Mouse (Mus musculus) neural tube, embryonic 13.5 days (tissue): ENCODE measurements around the gene Suds3. TPM values are rescaled to one million over a fixed set of nuclear protein-coding genes. Genes with fewer than 3 reads are reported as not detected.

Experiments used
- ATAC-seq: fragments of 200-750 bp; cut with Nextera tagmentation; 2 replicates; pipeline ENCODE4 v1.8.0; 2017; ENCODE audit warnings: low read depth, mild to moderate bottlenecking, moderate TSS enrichment, moderate library complexity
- H3K27ac ChIP-seq: fragments of 300-500 bp; sonication (generic); replicated peaks from 2 replicates; pipeline ENCODE4 v1.5.1; 2015; ENCODE audit warnings: moderate library complexity, mild to moderate bottlenecking, inconsistent platforms
- H3K27me3 ChIP-seq: fragments of 300-500 bp; sonication (generic); 2 replicates; pipeline ENCODE4 v1.6.1; 2015; ENCODE audit warnings: mild to moderate bottlenecking, inconsistent platforms
- H3K36me3 ChIP-seq: fragments of 300-500 bp; sonication (generic); 2 replicates; pipeline ENCODE4 v1.6.1; 2015; ENCODE audit warnings: mild to moderate bottlenecking, inconsistent platforms
- H3K4me1 ChIP-seq: fragments of 300-500 bp; sonication (generic); replicated peaks from 2 replicates; pipeline ENCODE4 v1.6.1; 2015; ENCODE audit warnings: inconsistent platforms
- H3K4me2 ChIP-seq: fragments of 300-500 bp; sonication (generic); 2 replicates; pipeline ENCODE4 v1.6.1; 2015; ENCODE audit warnings: inconsistent platforms, mild to moderate bottlenecking, moderate library complexity
- H3K4me3 ChIP-seq: fragments of 300-500 bp; sonication (generic); 2 replicates; pipeline ENCODE4 v1.5.1; 2015; ENCODE audit warnings: mild to moderate bottlenecking, inconsistent platforms
- H3K9ac ChIP-seq: fragments of 300-500 bp; sonication (generic); 2 replicates; pipeline ENCODE4 v1.6.1; 2015; ENCODE audit warnings: moderate library complexity, mild to moderate bottlenecking, inconsistent platforms
- H3K9me3 ChIP-seq: fragments of 300-500 bp; sonication (generic); 2 replicates; pipeline ENCODE4 v1.6.1; 2016; ENCODE audit warnings: inconsistent platforms
- WGBS: fragments of 180-500 bp; shearing (Covaris S2); methylation state at CpG from one replicate; pipeline ENCODE4 v1.1.7; 2015; 5-methylcytosine and 5-hydroxymethylcytosine counted together
- polyA plus RNA-seq: library from polyadenylated mRNA; unstranded; fragments of >200 nt; fragmentation: Nextera tagmentation; extraction: Ambion mirVana; gene quantifications from 2 replicates; pipeline ENCODE4 v1.2.1, GENCODE M21; 2015

Gene Suds3
- polyA plus RNA-seq: 91.4 and 99.7 TPM in 2 replicates

DNA sequence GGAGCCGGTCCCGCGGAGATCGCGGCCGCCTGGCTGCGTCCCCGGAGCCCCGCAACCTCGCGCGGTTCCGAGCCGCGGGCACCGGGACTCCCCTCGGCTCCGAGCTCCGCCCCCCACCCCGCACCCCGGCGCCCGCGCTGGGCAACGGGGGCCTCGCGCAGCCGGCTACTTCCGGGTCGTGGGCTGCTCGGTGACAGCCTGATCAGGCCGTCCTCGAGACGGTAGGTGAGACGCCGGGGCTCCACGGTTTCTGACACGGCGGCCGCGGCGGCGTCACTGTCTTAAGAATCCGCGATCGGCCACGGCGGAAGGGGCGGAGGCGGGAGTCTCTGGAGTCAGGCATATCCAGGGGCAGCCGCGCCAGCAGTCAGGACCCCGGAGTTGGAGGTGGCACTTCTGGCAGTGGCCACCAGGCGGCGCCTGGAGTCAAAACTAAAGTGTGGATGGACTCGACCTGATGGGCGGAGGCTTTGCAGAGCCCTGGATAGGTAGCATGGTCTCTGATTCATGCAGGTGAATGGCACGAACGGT, at the start of gene Suds3:
Gene Suds3, minus strand, starts transcription at position 278 of the 531 bp plus-strand sequence.
- Histone ChIP-seq H3K9me3 (no peaks in the 10 kb centered on the region), H3K27ac (peak within 1 kb of the TSS; percentile 87), H3K9ac (peak within 1 kb of the TSS; percentile 92), H3K27me3 (peaks cover 3% of the 10 kb centered on the region), H3K4me1 (peaks cover 35% of the 10 kb centered on the region), H3K36me3 (peaks cover 26% of the 10 kb centered on the region), H3K4me2 (peak within 1 kb of the TSS; percentile 98), H3K4me3 (peak within 1 kb of the TSS; percentile 95)
- peak; percentile 81 for ATAC-seq
- WGBS: under 1% methylated on average over 59 of the region's 59 CpGs

DNA sequence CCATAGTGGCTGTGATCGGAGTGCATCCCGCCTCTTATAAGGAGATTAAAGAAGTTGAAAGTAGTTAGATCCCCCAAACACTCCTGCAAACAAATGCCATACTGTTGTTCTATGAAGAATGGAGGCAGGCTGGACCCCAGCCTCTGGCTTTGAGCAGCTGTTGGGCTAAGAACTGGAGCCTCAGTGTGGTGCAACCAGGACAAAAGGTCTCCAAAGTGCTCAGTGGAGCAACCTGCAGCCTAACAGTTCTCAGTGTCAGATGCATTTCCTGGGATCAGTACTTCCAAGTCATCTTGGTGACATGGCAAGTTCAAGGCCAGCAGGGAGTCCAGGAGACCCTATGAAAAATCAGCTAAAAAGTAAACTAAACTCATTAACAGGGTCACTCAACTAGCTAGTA, 49.0 kb upstream of the Suds3 start:
- Histone ChIP-seq H3K9me3 (no peaks in the 10 kb centered on the region), H3K27me3 (no peaks in the 10 kb centered on the region), H3K4me3 (no peak overlapping the region), H3K9ac (no peak overlapping the region), H3K36me3 (no peaks in the 10 kb centered on the region), H3K4me2 (no peak overlapping the region), H3K4me1 (no peaks in the 10 kb centered on the region), H3K27ac (no peak overlapping the region)
- 96% methylated on average over 2 of the region's 2 CpGs for WGBS
- no peak for ATAC-seq

DNA sequence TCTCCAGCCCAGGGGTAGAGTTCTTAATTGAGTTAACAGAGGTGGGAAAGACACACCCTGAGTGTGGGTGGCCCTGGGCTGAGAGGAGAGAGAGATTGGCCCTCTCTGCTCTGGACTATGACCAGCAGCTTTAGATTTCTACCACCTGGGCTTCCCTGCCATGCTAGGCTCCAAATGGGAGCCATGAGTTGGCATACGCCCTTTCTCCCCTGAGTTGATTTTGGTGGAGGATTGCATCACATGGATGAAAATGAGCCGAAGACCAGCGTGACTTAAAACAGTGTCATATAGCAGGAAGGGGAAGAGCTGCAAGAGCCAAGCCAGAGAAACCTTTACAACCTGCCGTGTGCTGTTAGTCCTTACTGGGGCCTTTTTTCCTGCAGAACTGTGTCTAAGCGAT, 48.6 kb upstream of the Suds3 start:
- Histone ChIP-seq H3K9me3 (no peaks in the 10 kb centered on the region), H3K4me2 (no peak overlapping the region), H3K4me1 (no peaks in the 10 kb centered on the region), H3K4me3 (no peak overlapping the region), H3K27ac (no peak overlapping the region), H3K36me3 (no peaks in the 10 kb centered on the region), H3K9ac (no peak overlapping the region), H3K27me3 (no peaks in the 10 kb centered on the region)
- whole genome bisulfite sequencing: 96% methylated on average over 5 of the region's 5 CpGs
- ATAC-seq: no peak

DNA sequence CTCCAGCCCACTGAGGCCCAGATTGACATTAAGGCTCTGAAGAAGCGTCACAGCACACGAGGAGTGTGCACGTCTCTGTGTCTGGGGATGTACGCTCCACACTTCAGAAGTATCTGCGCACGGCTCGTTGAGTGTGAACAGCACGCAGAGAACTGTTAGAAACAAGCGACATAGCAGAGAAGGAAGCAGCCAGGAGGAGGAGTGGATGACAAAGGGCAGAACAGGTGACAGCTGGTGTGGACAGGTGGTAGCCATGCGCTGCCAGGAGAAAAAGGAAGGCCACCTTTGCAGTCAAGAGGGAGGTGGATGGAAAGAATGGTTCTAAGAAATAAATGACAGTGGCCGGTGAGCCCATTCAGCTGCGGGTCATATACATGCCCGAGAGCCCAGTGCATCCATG, 47.9 kb upstream of the Suds3 start:
- 96% methylated on average over 13 of the region's 13 CpGs for WGBS
- Histone ChIP-seq H3K4me3 (no peak overlapping the region), H3K27me3 (no peaks in the 10 kb centered on the region), H3K36me3 (no peaks in the 10 kb centered on the region), H3K9ac (no peak overlapping the region), H3K9me3 (no peaks in the 10 kb centered on the region), H3K4me1 (no peaks in the 10 kb centered on the region), H3K4me2 (no peak overlapping the region), H3K27ac (no peak overlapping the region)
- ATAC-seq: no peak

DNA sequence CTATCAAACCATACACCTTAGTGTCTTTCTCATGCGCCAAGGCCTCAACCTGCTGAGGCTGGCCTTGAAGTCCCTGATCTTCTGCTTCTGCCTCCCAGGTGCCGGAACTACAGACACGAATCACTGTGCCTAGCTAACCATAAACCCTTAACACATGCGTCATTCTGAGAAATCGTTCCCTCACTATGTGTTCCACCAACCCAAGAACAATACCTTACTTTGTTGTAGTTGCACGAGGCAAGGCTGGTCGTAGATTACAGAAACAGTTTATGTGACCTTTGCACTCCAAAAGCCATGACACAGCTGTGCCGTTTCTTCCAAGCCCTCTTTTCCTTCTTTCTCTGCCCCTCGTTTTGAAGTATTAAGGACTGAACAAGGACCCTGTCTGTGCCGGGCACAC, 44.6 kb upstream of the Suds3 start:
- no peaks in the 10 kb centered on the region for H3K27me3 ChIP-seq
- no peaks in the 10 kb centered on the region for H3K36me3 ChIP-seq
- H3K9ac ChIP-seq: no peak overlapping the region
- no peak overlapping the region for H3K4me3 ChIP-seq
- H3K27ac ChIP-seq: no peak overlapping the region
- no peak overlapping the region for H3K4me2 ChIP-seq
- ATAC-seq: no peak
- WGBS: 56% methylated on average over 10 of the region's 10 CpGs
- H3K4me1 ChIP-seq: no peaks in the 10 kb centered on the region
- no peaks in the 10 kb centered on the region for H3K9me3 ChIP-seq

DNA sequence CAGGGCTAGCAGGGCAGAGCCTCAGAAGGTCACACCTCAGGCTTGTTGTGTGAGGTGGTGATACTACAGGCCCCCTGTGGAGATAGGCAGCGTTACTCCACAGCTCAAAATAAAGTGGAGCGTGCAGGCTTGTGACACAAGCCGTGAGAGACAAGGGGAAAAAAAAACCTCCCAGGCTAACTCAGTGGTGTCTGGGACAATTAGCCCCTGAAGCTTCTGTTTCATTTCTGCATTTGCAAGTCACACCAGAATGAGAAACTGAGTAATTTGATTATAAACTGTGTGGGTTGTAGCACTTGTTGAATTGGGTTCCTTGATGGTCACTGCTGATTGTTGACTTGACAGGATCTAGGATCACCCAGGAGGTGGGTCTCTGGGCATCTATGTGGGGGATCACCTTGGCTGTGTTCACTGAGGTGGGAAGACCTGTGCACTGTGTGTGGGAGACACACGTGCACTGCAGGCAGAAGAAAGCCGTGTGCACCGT, 43.9 kb upstream of the Suds3 start:
- ATAC-seq: no peak
- Histone ChIP-seq H3K9ac (no peak overlapping the region), H3K27me3 (no peaks in the 10 kb centered on the region), H3K4me2 (no peak overlapping the region), H3K36me3 (no peaks in the 10 kb centered on the region), H3K4me1 (no peaks in the 10 kb centered on the region), H3K27ac (no peak overlapping the region), H3K4me3 (no peak overlapping the region), H3K9me3 (no peaks in the 10 kb centered on the region)
- 53% methylated on average over 6 of the region's 6 CpGs for WGBS

DNA sequence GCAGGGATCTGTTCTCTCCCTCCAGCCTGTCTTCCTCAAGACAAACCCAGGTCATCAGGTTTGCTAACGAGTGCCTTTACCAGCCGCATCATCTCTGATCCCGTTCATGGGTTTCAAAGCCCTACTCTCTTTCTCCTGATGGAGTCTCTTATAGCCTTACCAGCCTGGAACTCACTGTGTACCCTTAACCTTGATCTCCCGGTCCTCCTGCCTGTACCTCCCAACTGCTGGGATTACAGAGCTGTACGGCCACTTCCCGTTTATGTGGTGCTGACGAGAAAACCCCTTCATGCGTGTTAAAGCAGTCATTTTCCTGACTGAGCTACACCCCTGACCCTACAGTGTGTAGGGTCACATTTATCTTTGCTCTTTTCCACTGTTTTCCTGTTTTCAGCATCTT, 43.4 kb upstream of the Suds3 start:
- Histone ChIP-seq H3K27ac (no peak overlapping the region), H3K9ac (no peak overlapping the region), H3K9me3 (no peaks in the 10 kb centered on the region), H3K27me3 (no peaks in the 10 kb centered on the region), H3K4me3 (no peak overlapping the region), H3K4me2 (no peak overlapping the region), H3K36me3 (no peaks in the 10 kb centered on the region), H3K4me1 (no peaks in the 10 kb centered on the region)
- no peak for ATAC-seq
- 72% methylated on average over 8 of the region's 8 CpGs for WGBS

DNA sequence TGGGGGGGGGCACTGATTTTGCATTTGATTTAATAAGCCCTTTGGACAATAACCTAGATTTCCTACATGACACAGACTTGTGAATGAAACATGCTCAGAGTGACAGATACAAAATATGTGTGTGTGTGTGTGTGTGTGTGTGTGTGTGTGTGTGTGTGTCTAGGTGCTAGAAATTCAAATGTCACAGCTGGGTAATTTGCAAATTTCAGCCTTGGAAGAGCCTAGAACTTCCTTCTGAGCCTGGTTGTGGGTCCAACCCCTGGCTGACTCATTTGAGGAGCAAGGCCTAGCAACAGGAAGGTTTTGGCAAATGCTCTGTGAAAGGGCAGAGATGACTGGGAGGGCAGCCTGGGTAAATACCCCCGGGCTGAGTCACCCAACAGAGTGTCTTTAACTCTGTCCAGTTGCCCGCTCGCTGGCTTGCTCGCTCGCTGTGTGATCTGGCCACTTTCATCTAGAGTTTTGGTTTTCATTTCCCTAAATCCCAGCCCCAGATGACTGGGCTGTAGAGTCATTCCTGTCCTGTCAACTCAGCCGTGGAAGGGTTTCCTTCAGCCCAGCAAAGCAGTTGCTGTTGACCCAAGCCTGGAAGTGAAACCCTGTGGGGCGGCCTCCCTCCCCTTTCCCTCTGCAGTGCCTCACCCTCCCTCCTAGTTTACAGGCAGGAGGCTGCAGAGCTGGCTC, 42.6 kb upstream of the Suds3 start:
- H3K9me3 ChIP-seq: no peaks in the 10 kb centered on the region
- no peaks in the 10 kb centered on the region for H3K27me3 ChIP-seq
- no peak overlapping the region for H3K27ac ChIP-seq
- H3K36me3 ChIP-seq: no peaks in the 10 kb centered on the region
- no peak overlapping the region for H3K4me3 ChIP-seq
- no peak overlapping the region for H3K4me2 ChIP-seq
- WGBS: 77% methylated on average over 7 of the region's 7 CpGs
- no peak overlapping the region for H3K9ac ChIP-seq
- ATAC-seq: no peak
- H3K4me1 ChIP-seq: no peaks in the 10 kb centered on the region

DNA sequence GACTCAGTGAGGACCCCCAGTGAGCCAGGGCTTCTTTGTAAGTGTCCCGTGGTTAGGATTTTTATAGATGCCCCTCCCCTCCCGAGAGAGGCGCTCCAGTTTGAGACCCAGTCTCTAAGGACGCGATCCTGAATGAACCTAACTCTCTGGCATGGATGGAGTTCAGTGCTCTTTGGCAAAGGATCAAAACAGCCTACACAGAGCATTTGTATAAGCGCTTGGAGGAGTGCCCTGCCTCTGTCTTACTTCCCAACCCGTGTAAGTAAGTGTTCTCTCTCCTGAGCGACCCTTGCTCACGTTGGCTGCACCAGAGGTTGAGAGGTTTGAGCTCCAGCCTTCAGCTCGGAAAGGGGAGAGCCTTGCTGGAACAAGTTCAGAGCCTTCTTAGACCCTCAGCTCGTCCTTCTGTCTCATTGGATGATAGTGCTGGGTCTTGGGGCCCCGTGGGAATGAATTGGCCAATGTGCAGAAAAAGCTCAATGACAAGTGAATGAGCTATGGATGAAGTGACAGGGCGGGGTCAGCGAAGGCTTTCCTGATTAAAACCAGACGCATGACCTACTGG, 37.7 kb upstream of the Suds3 start:
- H3K4me1 ChIP-seq: no peaks in the 10 kb centered on the region
- no peak overlapping the region for H3K27ac ChIP-seq
- H3K9ac ChIP-seq: no peak overlapping the region
- H3K36me3 ChIP-seq: no peaks in the 10 kb centered on the region
- H3K9me3 ChIP-seq: no peaks in the 10 kb centered on the region
- H3K4me2 ChIP-seq: no peak overlapping the region
- ATAC-seq: no peak
- 77% methylated on average over 15 of the region's 15 CpGs for WGBS
- H3K4me3 ChIP-seq: no peak overlapping the region
- no peaks in the 10 kb centered on the region for H3K27me3 ChIP-seq

DNA sequence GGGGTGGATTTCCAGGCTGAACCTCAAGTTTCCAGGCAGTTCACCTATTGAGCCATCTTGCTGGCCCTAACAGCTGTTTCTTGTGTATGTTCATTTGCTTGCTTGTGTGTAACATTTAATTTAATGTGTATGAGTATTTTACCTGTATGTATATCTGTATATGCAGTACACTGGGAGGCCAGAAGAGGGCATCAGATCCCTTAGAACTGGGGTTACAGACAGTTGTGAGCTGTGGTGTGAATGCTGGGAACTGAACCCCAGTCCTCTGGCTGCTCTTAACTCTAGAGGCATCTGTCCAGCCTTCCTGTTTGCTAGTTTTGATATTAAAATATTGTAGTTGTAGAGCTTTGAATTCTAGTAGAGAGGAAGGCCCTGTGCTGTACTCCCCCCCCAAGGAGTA, 37.0 kb upstream of the Suds3 start:
- no peak overlapping the region for H3K9ac ChIP-seq
- no peak overlapping the region for H3K27ac ChIP-seq
- no peaks in the 10 kb centered on the region for H3K27me3 ChIP-seq
- H3K4me1 ChIP-seq: no peaks in the 10 kb centered on the region
- H3K9me3 ChIP-seq: no peaks in the 10 kb centered on the region
- no peak overlapping the region for H3K4me2 ChIP-seq
- no peak overlapping the region for H3K4me3 ChIP-seq
- H3K36me3 ChIP-seq: no peaks in the 10 kb centered on the region
- ATAC-seq: no peak

DNA sequence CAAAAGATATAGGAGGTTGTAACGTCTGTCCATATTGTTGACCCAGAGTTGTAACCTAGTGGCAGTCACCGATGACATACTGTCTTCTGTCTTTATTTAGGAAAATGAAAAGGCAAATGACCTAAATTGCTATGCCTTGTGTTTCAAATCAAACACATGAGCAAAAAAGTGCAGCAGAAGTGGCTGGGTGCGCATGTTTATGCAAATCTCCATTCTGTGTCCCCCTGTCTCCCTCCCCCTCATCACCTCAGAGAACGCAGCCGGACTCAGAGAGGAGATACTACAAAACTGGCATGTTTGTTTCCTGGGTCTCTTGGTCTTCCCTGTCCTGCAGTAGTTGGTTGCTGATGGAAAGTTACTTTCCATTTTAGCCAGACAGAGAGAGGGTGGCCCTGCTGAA, 34.2 kb upstream of the Suds3 start:
- H3K36me3 ChIP-seq: no peaks in the 10 kb centered on the region
- no peak overlapping the region for H3K4me2 ChIP-seq
- 92% methylated on average over 5 of the region's 5 CpGs for WGBS
- H3K9ac ChIP-seq: no peak overlapping the region
- no peaks in the 10 kb centered on the region for H3K27me3 ChIP-seq
- no peaks in the 10 kb centered on the region for H3K4me1 ChIP-seq
- no peaks in the 10 kb centered on the region for H3K9me3 ChIP-seq
- H3K4me3 ChIP-seq: no peak overlapping the region
- no peak for ATAC-seq
- no peak overlapping the region for H3K27ac ChIP-seq

DNA sequence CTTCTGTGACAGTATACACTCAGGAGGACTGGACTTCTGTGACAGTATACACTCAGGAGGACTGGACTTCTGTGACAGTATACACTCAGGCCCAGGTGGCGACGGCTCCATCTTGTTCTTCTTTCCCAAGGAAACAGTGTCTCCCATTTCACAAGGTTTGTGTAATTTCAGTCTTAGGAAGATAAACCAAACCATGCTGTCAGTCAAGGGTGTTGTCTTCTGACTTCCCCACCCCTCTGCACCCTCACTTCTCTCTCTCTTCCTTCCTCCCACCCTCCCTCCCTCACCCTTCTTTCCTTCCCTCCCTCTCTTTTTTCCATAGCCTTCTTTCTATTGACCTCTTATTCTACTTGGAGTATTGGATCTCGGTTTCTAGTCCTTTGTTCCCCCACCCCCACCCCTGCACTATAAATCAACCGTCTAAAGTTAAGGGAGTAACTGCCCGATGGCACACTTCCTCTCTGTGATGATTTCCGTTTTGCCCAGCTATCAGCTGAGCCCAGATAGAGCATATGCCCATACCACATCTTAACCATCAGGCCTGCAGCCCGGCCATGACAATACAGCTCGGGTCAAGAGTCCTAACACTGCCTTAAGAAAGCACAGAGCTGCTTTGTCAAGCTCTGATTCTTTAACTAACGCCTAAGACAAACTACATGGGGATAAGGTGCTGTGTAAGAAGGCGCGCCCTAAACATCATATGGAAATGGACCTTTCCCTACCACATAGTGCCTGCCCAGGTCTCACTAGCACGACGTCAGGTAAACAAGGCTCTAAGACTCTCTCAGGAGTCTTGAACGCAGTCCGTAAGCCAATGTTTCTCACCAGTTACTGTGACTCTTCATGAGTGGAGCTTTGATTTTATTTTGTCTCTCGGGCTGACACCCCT, 33.4 kb upstream of the Suds3 start:
- Histone ChIP-seq H3K27ac (no peak overlapping the region), H3K9me3 (no peaks in the 10 kb centered on the region), H3K9ac (no peak overlapping the region), H3K4me3 (no peak overlapping the region), H3K4me2 (no peak overlapping the region), H3K36me3 (no peaks in the 10 kb centered on the region), H3K27me3 (no peaks in the 10 kb centered on the region), H3K4me1 (no peaks in the 10 kb centered on the region)
- no peak for ATAC-seq
- WGBS: 75% methylated on average over 16 of the region's 16 CpGs
